Mouse (Mus musculus) kidney, embryonic 15.5 days (tissue): ENCODE measurements at regions not wholly inside any gene's neighbourhood (a gene's known extent, or its start where the extent isn't known, plus 50 kb on each side); places are given as distances from the start of the nearest gene placed in this dataset.

ENCODE experiments used
- ATAC-seq: fragments of 200-750 bp; cut with Nextera tagmentation; replicated peaks from 2 replicates; pipeline ENCODE4 v1.8.0; 2017; ENCODE audit warnings: moderate TSS enrichment; ENCODE audit not compliant: low FRiP score
- H3K27ac ChIP-seq: fragments of 300-500 bp; sonication (generic); 2 replicates; pipeline ENCODE4 v1.5.1; 2015; ENCODE audit warnings: mild to moderate bottlenecking, inconsistent platforms
- H3K27me3 ChIP-seq: fragments of 300-500 bp; sonication (generic); 2 replicates; pipeline ENCODE4 v1.6.1; 2015; ENCODE audit warnings: inconsistent platforms
- H3K36me3 ChIP-seq: fragments of 300-500 bp; sonication (generic); 2 replicates; pipeline ENCODE4 v1.6.1; 2015; ENCODE audit warnings: inconsistent platforms
- H3K4me1 ChIP-seq: fragments of 300-500 bp; sonication (generic); 2 replicates; pipeline ENCODE4 v1.6.1; 2015; ENCODE audit warnings: inconsistent platforms
- H3K4me2 ChIP-seq: fragments of 300-500 bp; sonication (generic); 2 replicates; pipeline ENCODE4 v1.6.1; 2015; ENCODE audit warnings: moderate library complexity, mild to moderate bottlenecking, inconsistent platforms
- H3K4me3 ChIP-seq: fragments of 300-500 bp; sonication (generic); replicated peaks from 2 replicates; pipeline ENCODE4 v1.5.1; 2015; ENCODE audit warnings: mild to moderate bottlenecking, inconsistent platforms
- H3K9ac ChIP-seq: fragments of 300-500 bp; sonication (generic); 2 replicates; pipeline ENCODE4 v1.6.1; 2015; ENCODE audit warnings: mild to moderate bottlenecking, inconsistent platforms
- H3K9me3 ChIP-seq: fragments of 300-500 bp; sonication (generic); replicated peaks from 2 replicates; pipeline ENCODE4 v1.6.1; 2016; ENCODE audit warnings: inconsistent platforms
- WGBS: fragments of 180-500 bp; shearing (Covaris S2); methylation state at CpG from one replicate; pipeline ENCODE4 v1.1.7; 2015; ENCODE audit warnings: mixed read lengths; 5-methylcytosine and 5-hydroxymethylcytosine counted together

- WGBS, result 83% methylated on average over 3 of the region's 3 CpGs
- H3K9me3 ChIP-seq, result no peaks in the 10 kb centered on the region
- no peak for ATAC-seq
Measured at GRCm38 (mm10) chr13:69182478-69182877, 183.1 kb upstream of the Adcy2 start.

GRCm38 (mm10) chr13:69190661-69191060 lies 191.3 kb upstream of the Adcy2 start:
- Histone ChIP-seq H3K9ac (no peak overlapping the region), H3K4me2 (no peak overlapping the region), H3K27ac (no peak overlapping the region), H3K27me3 (no peaks in the 10 kb centered on the region), H3K9me3 (no peaks in the 10 kb centered on the region), H3K4me1 (no peaks in the 10 kb centered on the region), H3K4me3 (no peak overlapping the region), H3K36me3 (no peaks in the 10 kb centered on the region)
- WGBS, result 69% methylated on average over 3 of the region's 3 CpGs
- no peak for ATAC-seq

More at GRCm38 (mm10) chr13:69182478-69182877, 183.1 kb upstream of the Adcy2 start:
- H3K4me2 ChIP-seq, result no peak overlapping the region
- no peak overlapping the region for H3K27ac ChIP-seq
- no peaks in the 10 kb centered on the region for H3K4me1 ChIP-seq
- H3K4me3 ChIP-seq, result no peak overlapping the region
- H3K27me3 ChIP-seq, result no peaks in the 10 kb centered on the region
- H3K9ac ChIP-seq, result no peak overlapping the region
- H3K36me3 ChIP-seq, result no peaks in the 10 kb centered on the region

GRCm38 (mm10) chr13:69196464-69196871 lies 197.1 kb upstream of the Adcy2 start:
- Histone ChIP-seq H3K9me3 (no peaks in the 10 kb centered on the region), H3K27me3 (no peaks in the 10 kb centered on the region), H3K9ac (no peak overlapping the region), H3K36me3 (no peaks in the 10 kb centered on the region), H3K4me3 (no peak overlapping the region), H3K27ac (no peak overlapping the region), H3K4me2 (no peak overlapping the region), H3K4me1 (no peaks in the 10 kb centered on the region)
- no peak for ATAC-seq
- WGBS, result 6% methylated on average over 4 of the region's 4 CpGs

GRCm38 (mm10) chr13:69207741-69208568 lies 208.6 kb upstream of the Adcy2 start:
- H3K27me3 ChIP-seq, result no peaks in the 10 kb centered on the region
- no peak overlapping the region for H3K4me2 ChIP-seq
- no peaks in the 10 kb centered on the region for H3K36me3 ChIP-seq
- H3K9ac ChIP-seq, result no peak overlapping the region
- no peaks in the 10 kb centered on the region for H3K9me3 ChIP-seq
- H3K27ac ChIP-seq, result no peak overlapping the region
- H3K4me1 ChIP-seq, result peaks cover 8% of the 10 kb centered on the region
- WGBS, result 32% methylated on average over 10 of the region's 10 CpGs
- ATAC-seq, result peak; percentile 79; the same call in 1 of the 2 replicates
- H3K4me3 ChIP-seq, result no peak overlapping the region

GRCm38 (mm10) chr13:69208569-69208881 lies 209.2 kb upstream of the Adcy2 start:
- H3K4me1 ChIP-seq, result peaks cover 8% of the 10 kb centered on the region
- no peaks in the 10 kb centered on the region for H3K36me3 ChIP-seq
- no peak overlapping the region for H3K4me3 ChIP-seq
- ATAC-seq, result 0 out of 2 replicates have a peak, but pooled peaks have one; percentile 33
- WGBS, result 72% methylated on average over 4 of the region's 4 CpGs
- H3K27ac ChIP-seq, result no peak overlapping the region
- H3K4me2 ChIP-seq, result no peak overlapping the region
- no peaks in the 10 kb centered on the region for H3K27me3 ChIP-seq
- H3K9me3 ChIP-seq, result no peaks in the 10 kb centered on the region
- no peak overlapping the region for H3K9ac ChIP-seq

- Histone ChIP-seq H3K4me3 (no peak overlapping the region), H3K4me1 (no peaks in the 10 kb centered on the region), H3K27me3 (no peaks in the 10 kb centered on the region), H3K27ac (no peak overlapping the region), H3K36me3 (no peaks in the 10 kb centered on the region), H3K9me3 (no peaks in the 10 kb centered on the region), H3K9ac (no peak overlapping the region), H3K4me2 (no peak overlapping the region)
- no peak for ATAC-seq
- WGBS, result 81% methylated on average over 3 of the region's 3 CpGs
Measured at GRCm38 (mm10) chr13:69216579-69216978, 217.2 kb upstream of the Adcy2 start.

- H3K27me3 ChIP-seq, result no peaks in the 10 kb centered on the region
- H3K4me1 ChIP-seq, result no peaks in the 10 kb centered on the region
- WGBS, result 65% methylated on average over 1 of the region's 1 CpGs
- no peak overlapping the region for H3K4me3 ChIP-seq
- no peaks in the 10 kb centered on the region for H3K36me3 ChIP-seq
- H3K4me2 ChIP-seq, result no peak overlapping the region
- no peak for ATAC-seq
- H3K27ac ChIP-seq, result no peak overlapping the region
- H3K9ac ChIP-seq, result no peak overlapping the region
- no peaks in the 10 kb centered on the region for H3K9me3 ChIP-seq
Measured at GRCm38 (mm10) chr13:69220425-69220824, 221.1 kb upstream of the Adcy2 start.

- H3K4me2 ChIP-seq, result no peak overlapping the region
- ATAC-seq, result no peak
- H3K9ac ChIP-seq, result no peak overlapping the region
- H3K36me3 ChIP-seq, result no peaks in the 10 kb centered on the region
- no peak overlapping the region for H3K4me3 ChIP-seq
- H3K27me3 ChIP-seq, result no peaks in the 10 kb centered on the region
- WGBS, result 75% methylated on average over 5 of the region's 5 CpGs
- H3K27ac ChIP-seq, result no peak overlapping the region
- H3K4me1 ChIP-seq, result no peaks in the 10 kb centered on the region
- no peaks in the 10 kb centered on the region for H3K9me3 ChIP-seq
Measured at GRCm38 (mm10) chr13:69226538-69226937, 227.2 kb upstream of the Adcy2 start.

- Histone ChIP-seq H3K36me3 (no peaks in the 10 kb centered on the region), H3K4me1 (no peaks in the 10 kb centered on the region), H3K9me3 (no peaks in the 10 kb centered on the region), H3K4me2 (no peak overlapping the region), H3K9ac (no peak overlapping the region), H3K27me3 (no peaks in the 10 kb centered on the region), H3K4me3 (no peak overlapping the region), H3K27ac (no peak overlapping the region)
- ATAC-seq, result no peak
- WGBS, result 34% methylated on average over 10 of the region's 10 CpGs
Measured at GRCm38 (mm10) chr13:69230361-69230943, 231.1 kb upstream of the Adcy2 start.

- H3K4me3 ChIP-seq, result no peak overlapping the region
- no peak overlapping the region for H3K27ac ChIP-seq
- ATAC-seq, result no peak
- H3K4me2 ChIP-seq, result no peak overlapping the region
- no peak overlapping the region for H3K9ac ChIP-seq
- no peaks in the 10 kb centered on the region for H3K4me1 ChIP-seq
- H3K27me3 ChIP-seq, result no peaks in the 10 kb centered on the region
- 82% methylated on average over 5 of the region's 5 CpGs for whole genome bisulfite sequencing
- no peaks in the 10 kb centered on the region for H3K9me3 ChIP-seq
- H3K36me3 ChIP-seq, result no peaks in the 10 kb centered on the region
Measured at GRCm38 (mm10) chr13:69236386-69236785, 237.0 kb upstream of the Adcy2 start.

- ATAC-seq, result no peak
- Histone ChIP-seq H3K4me3 (no peak overlapping the region), H3K9me3 (no peaks in the 10 kb centered on the region), H3K27ac (no peak overlapping the region), H3K36me3 (no peaks in the 10 kb centered on the region), H3K4me2 (no peak overlapping the region), H3K27me3 (peaks cover 6% of the 10 kb centered on the region; the same call in 1 of the 2 replicates), H3K4me1 (peaks cover 4% of the 10 kb centered on the region; the same call in 1 of the 2 replicates), H3K9ac (no peak overlapping the region)
- 81% methylated on average over 3 of the region's 3 CpGs for WGBS
Measured at GRCm38 (mm10) chr13:69237918-69238317, 238.6 kb upstream of the Adcy2 start.

GRCm38 (mm10) chr13:69239261-69239915 lies 240.0 kb upstream of the Adcy2 start:
- H3K27me3 ChIP-seq, result peaks cover 6% of the 10 kb centered on the region; the same call in 1 of the 2 replicates
- WGBS, result 60% methylated on average over 2 of the region's 2 CpGs
- no peaks in the 10 kb centered on the region for H3K36me3 ChIP-seq
- no peak overlapping the region for H3K9ac ChIP-seq
- no peak overlapping the region for H3K27ac ChIP-seq
- H3K4me2 ChIP-seq, result no peak overlapping the region
- H3K4me1 ChIP-seq, result peaks cover 12% of the 10 kb centered on the region
- H3K4me3 ChIP-seq, result no peak overlapping the region
- no peak for ATAC-seq
- H3K9me3 ChIP-seq, result no peaks in the 10 kb centered on the region
